8 mouse cellular contexts compared by ENCODE assay signal in the genomic region with DNA sequence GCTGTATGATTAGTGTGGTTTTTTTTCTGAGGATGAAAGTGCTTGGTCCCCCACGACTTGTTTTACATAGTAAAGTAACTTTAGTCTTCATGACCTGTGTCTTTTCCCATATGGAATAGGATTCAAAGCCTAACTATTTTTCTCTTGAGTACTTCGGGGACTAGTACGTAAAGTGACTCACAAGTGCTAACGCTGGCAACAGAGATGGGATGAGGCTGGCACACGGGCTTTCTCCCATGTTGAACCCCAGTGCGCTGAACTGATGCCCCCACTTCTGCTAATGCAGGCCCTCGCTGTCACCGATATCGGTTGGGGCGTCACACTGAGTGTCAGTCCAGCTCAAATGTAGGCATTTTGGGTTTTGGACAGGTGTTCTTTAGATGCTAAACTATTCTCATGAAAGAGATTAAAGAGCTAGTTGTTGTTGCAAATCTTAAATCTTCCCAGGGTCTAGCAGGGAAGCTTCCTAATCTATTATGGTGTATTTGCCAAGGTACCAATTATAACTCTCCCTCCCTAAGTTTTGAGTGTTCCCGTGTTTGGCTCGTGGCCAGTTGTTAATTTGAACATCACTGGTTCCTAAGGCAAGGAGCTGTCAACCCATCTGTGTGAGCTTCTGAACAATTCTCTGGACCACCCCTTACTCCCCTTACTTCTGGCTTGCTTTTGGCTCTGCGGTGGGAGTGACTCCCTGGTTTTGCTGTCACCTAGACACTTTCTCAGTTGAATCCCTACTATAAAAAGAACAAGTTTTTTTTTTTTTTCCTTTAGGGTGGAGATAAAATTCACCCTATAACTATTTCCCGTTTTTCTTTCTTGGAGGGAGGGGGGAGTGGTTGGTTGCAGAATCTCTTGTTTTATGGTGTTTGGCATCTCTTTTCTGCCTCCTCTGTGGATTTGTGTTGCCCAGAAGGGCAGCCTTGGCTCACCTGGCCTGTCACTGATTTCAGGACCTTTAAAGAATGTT. TPM values are rescaled to one million over a fixed set of nuclear protein-coding genes. Genes with fewer than 3 reads are reported as not detected.
DNase-seq lines count a peak whose midpoint lies in the region; TF ChIP-seq lines count a peak whose summit lies in the region.

No protein-coding gene starts in this region.

- intact Hi-C loops in gastrocnemius, adult 2 months (cut with DNase I): no loop called here

- TF ChIP-seq CTCF in gastrocnemius, adult 2 months (IDR thresholded peaks at IDR 0.05): no peak
- TF ChIP-seq CTCF in brain, embryonic 14.5 days (IDR thresholded peaks at IDR 0.05; ENCODE audit: borderline replicate concordance, extremely low read depth, insufficient read depth, insufficient read length): no peak

- H3K4me3 ChIP-seq in gastrocnemius, adult 2 months: peak overlapping the region; percentile 93
- H3K4me3 ChIP-seq in midbrain, embryonic 10.5 days: peak overlapping the region; percentile 94

- no peak for TF ChIP-seq POLR2A in brain, embryonic 14.5 days (IDR thresholded peaks at IDR 0.05; ENCODE audit: borderline replicate concordance, extremely low read depth, insufficient read depth, insufficient read length, poor library complexity, severe bottlenecking)

- peak overlapping the region; percentile 52; the same call in 1 of the 2 replicates for H3K27ac ChIP-seq in gastrocnemius, adult 2 months
- no peak overlapping the region for H3K27ac ChIP-seq in midbrain, embryonic 10.5 days (replicated peaks)

- no peak for DNase-seq in gastrocnemius, adult 2 months
- no peak for DNase-seq in gastrocnemius, postnatal 4 days (ENCODE audit: low spot score in 2 of 2)
- peak; percentile 89 for DNase-seq in brain, embryonic 14.5 days (ENCODE audit: low read depth)
- DNase-seq in heart, postnatal 4 days: peak; percentile 59
- DNase-seq in midbrain, embryonic 10.5 days (ENCODE audit: low spot score): no peak
- no peak for DNase-seq in cerebellum, adult 11-12 months
- DNase-seq in right cerebral cortex, postnatal 25 days: no peak
- DNase-seq in adrenal gland, postnatal 36 days: no peak

- peaks cover 78% of the 10 kb centered on the region for H3K4me1 ChIP-seq in midbrain, embryonic 10.5 days

- no peaks in the 10 kb centered on the region for H3K36me3 ChIP-seq in midbrain, embryonic 10.5 days

- H3K27me3 ChIP-seq in midbrain, embryonic 10.5 days (ENCODE audit: low read depth, poor library complexity, severe bottlenecking): peaks cover 15% of the 10 kb centered on the region

- no peaks in the 10 kb centered on the region for H3K9me3 ChIP-seq in midbrain, embryonic 10.5 days (replicated peaks)

- WGBS in midbrain, embryonic 10.5 days: 75% methylated on average over 14 of the region's 14 CpGs

RNA-seq across cellular contexts. Expression of gene Notch2, which starts 2.2 kb away (rescaled TPM):
- total RNA-seq in gastrocnemius, adult 2 months (2021): 10 to 100 TPM in 1 of 2 experiments, 1 to 10 TPM in 1; 8.7 to 10.3 TPM
- total RNA-seq in gastrocnemius, postnatal 4 days (2021): 10 to 100 TPM; 63.4 to 63.7 TPM
- 15.5 and 18.2 TPM in 2 replicates for polyA plus RNA-seq in brain, embryonic 14.5 days (2012; rRNA removed)
- 10 to 100 TPM; 38.5 to 40.1 TPM for total RNA-seq in heart, postnatal 4 days (2021)
- polyA plus RNA-seq in midbrain, embryonic 10.5 days (2016; fragmentation: Nextera tagmentation; extraction: Ambion mirVana): 16.1 and 16.6 TPM in 2 replicates
- 10 to 100 TPM; 66.1 to 76.2 TPM for total RNA-seq in adrenal gland, postnatal 36 days (2021)

Comparison
In these comparisons a context has a peak if more than half of its experiments do, and no peak if none do; other contexts are left out.
1. DNase-seq: peak in brain, embryonic 14.5 days (single experiment) and heart, postnatal 4 days (single experiment); none in gastrocnemius, adult 2 months (single experiment), gastrocnemius, postnatal 4 days (0 of 2), midbrain, embryonic 10.5 days (single experiment), cerebellum, adult 11-12 months (single experiment), right cerebral cortex, postnatal 25 days (single experiment) and adrenal gland, postnatal 36 days (0 of 2).